Mouse (Mus musculus): ENCODE measurements around the gene Atg14.

The Atg14 gene

GRCm38 (mm10) chr14:47560714-47561113, 9.7 kb downstream of the Atg14 start:
- no peak for TF ChIP-seq CTCF (conservative IDR thresholded peaks at IDR 0.05; ENCODE audit: low read length)
- TF ChIP-seq NANOG (IDR thresholded peaks at IDR 0.05; ENCODE audit: borderline replicate concordance, low read length) = no peak
- TF ChIP-seq POU5F1 (IDR thresholded peaks at IDR 0.05; ENCODE audit: borderline replicate concordance, low read length) = no peak
- H3K9me3 ChIP-seq (ENCODE audit: low read length) = no peaks in the 10 kb centered on the region
- peaks cover 9% of the 10 kb centered on the region for H3K4me1 ChIP-seq (replicated peaks; ENCODE audit: low read depth, low read length)
- no peak overlapping the region for H3K4me3 ChIP-seq (replicated peaks; ENCODE audit: low read length)
- no peaks in the 10 kb centered on the region for H3K27me3 ChIP-seq (ENCODE audit: insufficient read depth, low read length)
- peaks cover 92% of the 10 kb centered on the region for H3K36me3 ChIP-seq (ENCODE audit: insufficient read depth, low read length)

- Histone ChIP-seq H3K27me3 (ENCODE audit: insufficient read depth, low read length) (no peaks in the 10 kb centered on the region), H3K4me3 (replicated peaks; ENCODE audit: low read length) (no peak overlapping the region), H3K36me3 (ENCODE audit: insufficient read depth, low read length) (peaks cover 94% of the 10 kb centered on the region), H3K9me3 (ENCODE audit: low read length) (no peaks in the 10 kb centered on the region), H3K4me1 (replicated peaks; ENCODE audit: low read depth, low read length) (peaks cover 31% of the 10 kb centered on the region)
- TF ChIP-seq POU5F1 (IDR thresholded peaks at IDR 0.05; ENCODE audit: borderline replicate concordance, low read length) = no peak
- TF ChIP-seq CTCF (conservative IDR thresholded peaks at IDR 0.05; ENCODE audit: low read length) = no peak
- no peak for TF ChIP-seq NANOG (IDR thresholded peaks at IDR 0.05; ENCODE audit: borderline replicate concordance, low read length)
Measured at GRCm38 (mm10) chr14:47555225-47555624, 15.2 kb downstream of the Atg14 start.

GRCm38 (mm10) chr14:47554236-47554635, 16.2 kb downstream of the Atg14 start:
- TF ChIP-seq NANOG (IDR thresholded peaks at IDR 0.05; ENCODE audit: borderline replicate concordance, low read length) (no peak), CTCF (conservative IDR thresholded peaks at IDR 0.05; ENCODE audit: low read length) (no peak), POU5F1 (IDR thresholded peaks at IDR 0.05; ENCODE audit: borderline replicate concordance, low read length) (no peak)
- Histone ChIP-seq H3K27me3 (ENCODE audit: insufficient read depth, low read length) (no peaks in the 10 kb centered on the region), H3K36me3 (ENCODE audit: insufficient read depth, low read length) (peaks cover 97% of the 10 kb centered on the region), H3K4me1 (replicated peaks; ENCODE audit: low read depth, low read length) (peaks cover 31% of the 10 kb centered on the region), H3K4me3 (replicated peaks; ENCODE audit: low read length) (no peak overlapping the region), H3K9me3 (ENCODE audit: low read length) (no peaks in the 10 kb centered on the region)

GRCm38 (mm10) chr14:47553380-47553779, 17.1 kb downstream of the Atg14 start:
- TF ChIP-seq POU5F1 (IDR thresholded peaks at IDR 0.05; ENCODE audit: borderline replicate concordance, low read length) (no peak), CTCF (conservative IDR thresholded peaks at IDR 0.05; ENCODE audit: low read length) (peak; percentile 14; the same call in 1 of the 2 replicates)
- no peak overlapping the region for H3K4me3 ChIP-seq (replicated peaks; ENCODE audit: low read length)
- H3K27me3 ChIP-seq (ENCODE audit: insufficient read depth, low read length) = no peaks in the 10 kb centered on the region
- peaks cover 31% of the 10 kb centered on the region for H3K4me1 ChIP-seq (replicated peaks; ENCODE audit: low read depth, low read length)
- H3K9me3 ChIP-seq (ENCODE audit: low read length) = no peaks in the 10 kb centered on the region
- H3K36me3 ChIP-seq (ENCODE audit: insufficient read depth, low read length) = peaks cover 97% of the 10 kb centered on the region

GRCm38 (mm10) chr14:47551668-47552067, 18.8 kb downstream of the Atg14 start:
- TF ChIP-seq POU5F1 (IDR thresholded peaks at IDR 0.05; ENCODE audit: borderline replicate concordance, low read length) (no peak), NANOG (IDR thresholded peaks at IDR 0.05; ENCODE audit: borderline replicate concordance, low read length) (no peak), CTCF (conservative IDR thresholded peaks at IDR 0.05; ENCODE audit: low read length) (no peak)

GRCm38 (mm10) chr14:47544877-47545276, 25.6 kb downstream of the Atg14 start:
- no peak overlapping the region for H3K4me3 ChIP-seq (replicated peaks; ENCODE audit: low read length)
- H3K36me3 ChIP-seq (ENCODE audit: insufficient read depth, low read length) = peaks cover 97% of the 10 kb centered on the region
- no peaks in the 10 kb centered on the region for H3K27me3 ChIP-seq (ENCODE audit: insufficient read depth, low read length)
- TF ChIP-seq CTCF (conservative IDR thresholded peaks at IDR 0.05; ENCODE audit: low read length) (no peak), NANOG (IDR thresholded peaks at IDR 0.05; ENCODE audit: borderline replicate concordance, low read length) (no peak), POU5F1 (IDR thresholded peaks at IDR 0.05; ENCODE audit: borderline replicate concordance, low read length) (no peak)
- H3K4me1 ChIP-seq (replicated peaks; ENCODE audit: low read depth, low read length) = peaks cover 34% of the 10 kb centered on the region
- H3K9me3 ChIP-seq (ENCODE audit: low read length) = no peaks in the 10 kb centered on the region

More at GRCm38 (mm10) chr14:47551668-47552067, 18.8 kb downstream of the Atg14 start:
- peaks cover 97% of the 10 kb centered on the region for H3K36me3 ChIP-seq (ENCODE audit: insufficient read depth, low read length)
- H3K4me3 ChIP-seq (replicated peaks; ENCODE audit: low read length) = no peak overlapping the region
- no peaks in the 10 kb centered on the region for H3K9me3 ChIP-seq (ENCODE audit: low read length)
- H3K4me1 ChIP-seq (replicated peaks; ENCODE audit: low read depth, low read length) = peaks cover 41% of the 10 kb centered on the region
- H3K27me3 ChIP-seq (ENCODE audit: insufficient read depth, low read length) = no peaks in the 10 kb centered on the region

- Histone ChIP-seq H3K9me3 (ENCODE audit: low read length) (no peaks in the 10 kb centered on the region), H3K4me1 (replicated peaks; ENCODE audit: low read depth, low read length) (peaks cover 39% of the 10 kb centered on the region), H3K27me3 (ENCODE audit: insufficient read depth, low read length) (no peaks in the 10 kb centered on the region), H3K36me3 (ENCODE audit: insufficient read depth, low read length) (peaks cover 91% of the 10 kb centered on the region), H3K4me3 (replicated peaks; ENCODE audit: low read length) (no peak overlapping the region)
- no peak for TF ChIP-seq POU5F1 (IDR thresholded peaks at IDR 0.05; ENCODE audit: borderline replicate concordance, low read length)
- TF ChIP-seq CTCF (conservative IDR thresholded peaks at IDR 0.05; ENCODE audit: low read length) = no peak
- no peak for TF ChIP-seq NANOG (IDR thresholded peaks at IDR 0.05; ENCODE audit: borderline replicate concordance, low read length)
Measured at GRCm38 (mm10) chr14:47544286-47544685, 26.2 kb downstream of the Atg14 start.

GRCm38 (mm10) chr14:47542283-47542682, 28.2 kb downstream of the Atg14 start:
- peaks cover 71% of the 10 kb centered on the region for H3K36me3 ChIP-seq (ENCODE audit: insufficient read depth, low read length)
- peaks cover 54% of the 10 kb centered on the region for H3K4me1 ChIP-seq (replicated peaks; ENCODE audit: low read depth, low read length)
- H3K27me3 ChIP-seq (ENCODE audit: insufficient read depth, low read length) = no peaks in the 10 kb centered on the region
- no peak for TF ChIP-seq NANOG (IDR thresholded peaks at IDR 0.05; ENCODE audit: borderline replicate concordance, low read length)
- TF ChIP-seq POU5F1 (IDR thresholded peaks at IDR 0.05; ENCODE audit: borderline replicate concordance, low read length) = no peak
- TF ChIP-seq CTCF (conservative IDR thresholded peaks at IDR 0.05; ENCODE audit: low read length) = no peak
- no peaks in the 10 kb centered on the region for H3K9me3 ChIP-seq (ENCODE audit: low read length)
- no peak overlapping the region for H3K4me3 ChIP-seq (replicated peaks; ENCODE audit: low read length)

- peaks cover 62% of the 10 kb centered on the region for H3K36me3 ChIP-seq (ENCODE audit: insufficient read depth, low read length)
- no peaks in the 10 kb centered on the region for H3K27me3 ChIP-seq (ENCODE audit: insufficient read depth, low read length)
- TF ChIP-seq CTCF (conservative IDR thresholded peaks at IDR 0.05; ENCODE audit: low read length) (no peak), NANOG (IDR thresholded peaks at IDR 0.05; ENCODE audit: borderline replicate concordance, low read length) (no peak), POU5F1 (IDR thresholded peaks at IDR 0.05; ENCODE audit: borderline replicate concordance, low read length) (no peak)
- no peak overlapping the region for H3K4me3 ChIP-seq (replicated peaks; ENCODE audit: low read length)
- peaks cover 54% of the 10 kb centered on the region for H3K4me1 ChIP-seq (replicated peaks; ENCODE audit: low read depth, low read length)
- no peaks in the 10 kb centered on the region for H3K9me3 ChIP-seq (ENCODE audit: low read length)
Measured at GRCm38 (mm10) chr14:47541325-47541948, 29.0 kb downstream of the Atg14 start.

All from E14TG2a.4 (cell line).